Mouse (Mus musculus): ENCODE measurements around the gene Lingo2. TPM values are rescaled to one million over a fixed set of nuclear protein-coding genes. Genes with fewer than 3 reads are reported as not detected.

Gene Lingo2
- total RNA-seq, 4 experiments from 2014 or later = not detected

GRCm38 (mm10) chr4:36560997-36561396 lies 390.6 kb downstream of the Lingo2 start:
- DNase-seq (ENCODE audit: low spot score in 2 of 2) = no peak

GRCm38 (mm10) chr4:36540664-36541360 lies 410.7 kb downstream of the Lingo2 start:
- no peak for DNase-seq (ENCODE audit: low spot score in 2 of 2)

DNA sequence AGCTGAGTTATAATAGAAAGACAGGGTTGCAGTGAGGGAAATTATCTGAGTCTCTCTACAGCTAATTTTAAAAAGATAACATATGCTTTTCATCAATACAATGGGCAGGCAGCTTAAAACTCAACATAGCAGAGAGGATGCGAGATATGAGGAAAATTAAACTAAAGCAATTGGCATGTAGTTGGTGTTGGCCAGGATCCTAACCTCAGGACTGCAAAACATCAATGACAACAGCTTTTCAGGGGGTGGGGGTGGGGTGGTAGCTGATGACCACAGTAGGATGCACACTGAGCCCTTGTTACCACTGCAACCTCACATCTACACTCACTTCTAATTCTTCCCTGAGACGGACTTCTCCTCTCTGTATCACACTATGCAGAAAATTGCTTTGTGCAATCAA lies 417.7 kb downstream of the Lingo2 start:
- DNase-seq (ENCODE audit: low spot score in 2 of 2) = no peak

- DNase-seq (ENCODE audit: low spot score in 2 of 2) = no peak
Observed at GRCm38 (mm10) chr4:36490255-36490654, 461.3 kb downstream of the Lingo2 start.

- DNase-seq (ENCODE audit: low spot score in 2 of 2) = no peak
Observed at GRCm38 (mm10) chr4:36435211-36435610, 516.3 kb downstream of the Lingo2 start.

- DNase-seq (ENCODE audit: low spot score in 2 of 2) = no peak
Observed at GRCm38 (mm10) chr4:36426192-36426591, 525.4 kb downstream of the Lingo2 start.

GRCm38 (mm10) chr4:36407350-36407749 lies 544.2 kb downstream of the Lingo2 start:
- no peak for DNase-seq (ENCODE audit: low spot score in 2 of 2)

GRCm38 (mm10) chr4:36368925-36369324 lies 582.6 kb downstream of the Lingo2 start:
- DNase-seq (ENCODE audit: low spot score in 2 of 2) = no peak

GRCm38 (mm10) chr4:36354401-36354800 lies 597.1 kb downstream of the Lingo2 start:
- no peak for DNase-seq (ENCODE audit: low spot score in 2 of 2)

- no peak for DNase-seq (ENCODE audit: low spot score in 2 of 2)
Observed at GRCm38 (mm10) chr4:36331741-36332140, 619.8 kb downstream of the Lingo2 start.

- no peak for DNase-seq (ENCODE audit: low spot score in 2 of 2)
Observed at GRCm38 (mm10) chr4:36325603-36326002, 625.9 kb downstream of the Lingo2 start.

DNA sequence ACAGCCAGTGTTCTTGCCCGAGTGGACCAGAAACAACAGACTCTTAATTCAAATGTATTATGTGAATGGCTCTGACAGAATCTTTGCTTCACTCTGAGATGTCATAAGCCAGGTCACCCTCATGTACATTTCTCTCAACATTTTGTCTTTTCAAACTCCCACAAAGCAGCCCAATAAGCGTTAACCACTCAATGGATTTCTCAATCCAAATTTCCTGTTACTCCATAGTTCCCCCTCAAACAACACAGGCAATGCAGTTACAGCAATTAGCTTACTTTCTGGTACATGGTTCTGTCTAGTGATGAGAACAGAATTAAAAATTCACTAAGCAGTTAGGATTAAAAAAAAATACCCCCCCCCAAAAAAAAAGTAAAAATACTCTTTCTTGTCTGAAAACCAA lies 638.5 kb downstream of the Lingo2 start:
- no peak for DNase-seq (ENCODE audit: low spot score in 2 of 2)

DNA sequence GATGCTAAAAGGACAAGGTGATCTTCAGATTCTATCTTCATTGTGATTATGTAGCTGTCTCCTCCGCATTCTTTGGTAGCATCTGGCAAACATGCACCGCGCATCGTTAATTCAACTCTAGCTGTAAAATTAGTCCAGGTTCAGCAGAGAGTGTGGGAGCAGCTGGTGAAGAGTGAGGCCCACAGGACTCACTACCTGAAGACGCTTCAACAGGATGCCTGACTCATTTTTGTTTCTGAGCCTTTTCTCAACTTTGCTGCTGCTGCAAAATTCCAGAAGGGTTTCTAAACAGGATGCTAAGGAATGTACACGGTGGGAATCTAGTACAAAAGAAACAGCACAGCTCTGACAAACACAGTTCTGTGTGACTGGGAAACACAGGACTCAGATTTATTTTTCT lies 640.1 kb downstream of the Lingo2 start:
- no peak for DNase-seq (ENCODE audit: low spot score in 2 of 2)

GRCm38 (mm10) chr4:36305228-36305627 lies 646.3 kb downstream of the Lingo2 start:
- DNase-seq (ENCODE audit: low spot score in 2 of 2) = no peak

DNA sequence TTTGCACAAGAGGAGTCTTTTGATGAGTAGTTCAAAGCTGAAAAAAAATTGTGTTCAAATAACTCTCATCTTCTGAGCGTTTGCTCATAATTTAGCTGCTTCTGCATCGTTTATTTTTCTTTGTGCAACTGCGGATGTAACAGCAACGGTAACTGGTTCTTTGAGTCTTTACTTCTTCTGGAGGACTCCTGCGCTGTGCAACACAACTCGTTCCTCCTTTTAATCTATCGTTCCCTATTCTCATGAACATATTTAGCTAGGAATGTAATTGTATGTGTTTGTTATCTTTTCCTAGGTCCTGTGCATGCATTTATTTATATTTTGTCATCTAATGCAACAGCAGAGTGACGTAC lies 661.9 kb downstream of the Lingo2 start:
- no peak for DNase-seq (ENCODE audit: low spot score in 2 of 2)

DNA sequence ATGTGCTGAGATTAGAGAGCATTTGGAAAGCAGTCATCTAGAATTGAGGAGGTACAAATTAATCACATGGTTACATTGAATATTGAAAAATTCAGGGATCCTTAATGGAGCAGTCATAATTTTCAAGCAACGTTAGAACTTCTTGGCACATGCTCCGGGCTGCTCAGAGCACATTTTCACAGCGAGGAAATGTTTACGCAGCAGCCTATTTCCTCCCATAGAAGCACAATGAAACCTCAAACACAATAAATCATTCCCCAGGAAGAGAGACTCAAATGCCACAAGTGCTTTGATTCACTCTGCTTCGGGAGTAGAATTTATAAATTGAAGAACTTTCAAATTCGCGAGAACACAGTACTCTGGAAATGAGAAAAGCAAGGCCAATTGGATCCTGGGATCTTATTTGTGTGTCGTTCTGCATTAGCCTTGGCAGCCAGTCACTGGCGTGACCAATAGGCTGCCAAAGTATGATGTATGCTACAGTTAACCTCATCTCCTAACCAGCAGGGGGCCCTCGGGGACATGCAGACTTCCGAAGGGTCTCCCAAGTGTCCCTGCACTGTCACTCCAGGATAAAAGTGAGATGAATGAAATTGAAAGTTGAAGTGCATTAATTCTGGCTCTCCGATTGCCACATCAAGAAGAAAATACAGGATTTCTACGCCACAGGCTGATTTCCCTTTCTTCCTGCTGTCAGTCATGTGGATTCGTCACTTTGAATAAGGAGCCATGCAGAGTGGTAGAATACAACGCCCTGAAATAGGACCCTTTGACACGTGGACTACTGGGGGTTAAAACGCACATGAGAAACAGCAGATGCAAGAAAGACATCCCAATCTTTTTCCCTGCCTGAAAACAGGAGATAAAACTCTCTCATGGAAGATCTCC lies 662.5 kb downstream of the Lingo2 start:
- no peak for DNase-seq (ENCODE audit: low spot score in 2 of 2)

- DNase-seq (ENCODE audit: low spot score in 2 of 2) = no peak
Observed at GRCm38 (mm10) chr4:36262436-36263169, 688.9 kb downstream of the Lingo2 start.

DNA sequence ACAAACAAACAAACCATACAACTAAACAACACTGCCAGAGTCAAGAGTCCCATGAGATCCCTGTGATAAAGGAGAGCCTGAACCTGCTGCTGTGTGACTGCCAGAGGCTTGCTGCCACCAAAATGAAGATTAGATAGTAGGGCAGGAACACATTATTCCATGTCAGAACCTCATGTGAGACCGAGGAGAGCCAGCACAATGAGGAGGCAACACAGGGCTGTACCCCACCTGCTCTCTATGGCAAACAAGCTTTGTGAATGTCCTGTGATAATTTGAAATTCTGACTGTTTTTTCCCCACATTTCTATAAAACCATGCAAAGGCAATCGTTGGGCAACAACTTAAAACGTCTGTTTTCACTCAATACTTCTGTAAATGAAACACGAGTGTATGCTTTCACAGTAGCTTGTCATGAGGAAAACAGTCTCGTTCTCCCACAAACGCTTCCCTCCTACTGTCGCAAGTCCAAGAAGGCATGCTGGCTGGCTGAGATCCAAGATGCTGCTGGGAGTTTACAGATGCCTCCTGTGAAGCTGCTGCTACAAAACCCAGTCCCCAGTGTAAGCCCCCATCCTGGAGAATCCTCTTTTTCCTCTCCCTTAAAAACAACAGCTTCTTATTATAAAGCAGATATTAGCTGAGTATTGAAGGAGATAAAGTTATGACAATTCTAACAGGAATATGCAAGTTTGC lies 765.2 kb downstream of the Lingo2 start:
- DNase-seq (ENCODE audit: low spot score in 2 of 2) = no peak

DNA sequence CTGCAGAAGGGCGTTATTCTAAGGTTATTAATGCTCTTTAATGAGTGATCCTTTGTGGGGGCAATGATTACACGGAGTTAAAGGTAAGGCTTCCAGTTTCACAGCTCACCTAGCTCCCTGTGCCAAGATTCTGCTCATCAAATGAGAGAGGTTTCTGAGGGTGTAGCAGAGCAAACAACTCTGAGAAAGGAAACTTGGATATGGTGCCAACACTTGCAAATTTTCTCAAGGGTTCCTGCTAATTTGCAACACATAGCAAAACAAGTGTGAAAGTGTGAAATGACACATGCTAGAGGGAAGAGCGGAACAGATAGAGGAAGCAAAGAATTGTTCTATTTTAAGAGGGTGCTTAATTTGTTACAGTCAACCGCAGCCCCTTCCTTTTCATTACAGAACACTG lies 767.9 kb downstream of the Lingo2 start:
- DNase-seq (ENCODE audit: low spot score in 2 of 2) = no peak

DNA sequence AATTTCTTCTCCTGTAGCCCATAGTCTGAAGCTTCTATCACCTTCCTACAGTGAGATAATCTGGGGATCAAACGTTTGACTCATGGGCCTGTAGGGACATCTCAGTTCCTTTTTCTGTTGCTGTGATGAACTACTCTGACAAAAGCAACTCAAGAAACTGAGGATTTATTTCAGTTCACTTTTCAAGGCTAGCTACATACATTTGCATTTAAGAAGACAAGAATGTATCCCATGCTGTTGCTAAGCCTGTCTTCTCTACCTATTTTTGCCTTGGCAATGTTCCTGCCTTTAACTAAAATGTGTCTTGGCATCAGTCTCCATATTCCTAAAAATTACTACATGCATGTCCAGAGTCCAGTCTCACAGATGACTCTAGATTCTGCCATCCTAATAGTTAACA lies 781.4 kb downstream of the Lingo2 start:
- DNase-seq (ENCODE audit: low spot score in 2 of 2) = no peak

DNA sequence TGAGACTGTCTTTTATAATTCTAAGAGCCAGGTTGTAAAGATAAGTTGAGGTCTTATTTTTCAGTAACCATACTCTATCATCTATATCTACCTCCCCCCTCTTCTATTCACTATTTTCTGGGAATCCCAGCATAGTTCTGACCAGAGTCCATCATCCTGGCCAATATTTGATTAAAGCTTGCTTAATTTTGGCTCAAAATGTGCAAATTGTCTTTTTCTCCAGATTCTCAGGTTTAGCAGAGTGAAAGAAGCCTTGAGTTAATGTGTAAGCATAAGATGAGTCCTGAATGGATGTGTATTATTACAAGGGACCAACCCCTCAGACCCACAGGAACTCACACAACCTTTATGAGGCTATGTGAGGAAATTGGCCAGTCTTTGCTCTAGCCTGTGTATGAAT lies 820.2 kb downstream of the Lingo2 start:
- no peak for DNase-seq (ENCODE audit: low spot score in 2 of 2)

GRCm38 (mm10) chr4:36095482-36095881 lies 856.1 kb downstream of the Lingo2 start:
- no peak for DNase-seq (ENCODE audit: low spot score in 2 of 2)

All from gastrocnemius, adult 8-10 months (tissue).